Mouse (Mus musculus): ENCODE data around the gene Pnp2.
"Not testable (repeated sequence)": the region's sequence is repeated elsewhere in the genome, so short reads cannot be mapped to it uniquely, and the experiment has no call there.

Gene Pnp2

GRCm38 (mm10) chr14:50955942-50956508 lies at the start of gene Pnp2:
TSS of gene Pnp2 (plus strand) at chr14:50955992.
- DNase-seq (ENCODE audit: low read depth, low spot score): not testable (repeated sequence)

- DNase-seq (ENCODE audit: low read depth, low spot score): no peak
These were observed 47.7 kb upstream of the Pnp2 start for GRCm38 (mm10) chr14:50908126-50908525.

- no peak for DNase-seq (ENCODE audit: low read depth, low spot score)
These were observed 44.4 kb upstream of the Pnp2 start for GRCm38 (mm10) chr14:50911356-50911755.

- not testable (repeated sequence) for DNase-seq (ENCODE audit: low read depth, low spot score)
These were observed 32.4 kb upstream of the Pnp2 start for GRCm38 (mm10) chr14:50923437-50923836.

- peak; percentile 91 for DNase-seq (ENCODE audit: low read depth, low spot score)
These were observed 31.3 kb upstream of the Pnp2 start, which contains the start of the genes Osgep and Apex1 for GRCm38 (mm10) chr14:50924281-50925064. TSS of gene Osgep (minus strand) at chr14:50924893. TSS of gene Apex1 (plus strand) at chr14:50924968.

- DNase-seq (ENCODE audit: low read depth, low spot score): no peak
These were observed 30.5 kb upstream of the Pnp2 start for GRCm38 (mm10) chr14:50925111-50925920.

GRCm38 (mm10) chr14:50927366-50927765 lies 28.4 kb upstream of the Pnp2 start:
- no peak for DNase-seq (ENCODE audit: low read depth, low spot score)

- DNase-seq (ENCODE audit: low read depth, low spot score): no peak
These were observed 25.8 kb upstream of the Pnp2 start for GRCm38 (mm10) chr14:50929951-50930350.

GRCm38 (mm10) chr14:50930377-50930753 lies 25.4 kb upstream of the Pnp2 start:
- DNase-seq (ENCODE audit: low read depth, low spot score): no peak

- DNase-seq (ENCODE audit: low read depth, low spot score): peak; percentile 100
These were observed 24.9 kb upstream of the Pnp2 start, which contains the start of the genes Pip4p1 and Pnp for GRCm38 (mm10) chr14:50930754-50931492. TSS of gene Pip4p1 (minus strand) at chr14:50930856. TSS of gene Pnp (plus strand) at chr14:50931082.

- no peak for DNase-seq (ENCODE audit: low read depth, low spot score)
These were observed 24.2 kb upstream of the Pnp2 start for GRCm38 (mm10) chr14:50931493-50932020.

- DNase-seq (ENCODE audit: low read depth, low spot score): no peak
These were observed 19.1 kb upstream of the Pnp2 start for GRCm38 (mm10) chr14:50936649-50937048.

GRCm38 (mm10) chr14:50938119-50938908 lies 17.5 kb upstream of the Pnp2 start:
- no peak for DNase-seq (ENCODE audit: low read depth, low spot score)

- DNase-seq (ENCODE audit: low read depth, low spot score): no peak
These were observed 16.9 kb upstream of the Pnp2 start for GRCm38 (mm10) chr14:50938940-50939339.

- DNase-seq (ENCODE audit: low read depth, low spot score): no peak
These were observed 11.7 kb upstream of the Pnp2 start, which contains the start of gene Gm49342 for GRCm38 (mm10) chr14:50943932-50944667. TSS of gene Gm49342 (plus strand) at chr14:50944517.

- DNase-seq (ENCODE audit: low read depth, low spot score): not testable (repeated sequence)
These were observed 11.1 kb upstream of the Pnp2 start for GRCm38 (mm10) chr14:50944668-50945033.

- not testable (repeated sequence) for DNase-seq (ENCODE audit: low read depth, low spot score)
These were observed 10.7 kb upstream of the Pnp2 start for GRCm38 (mm10) chr14:50945081-50945480.

- not testable (repeated sequence) for DNase-seq (ENCODE audit: low read depth, low spot score)
These were observed 10.3 kb upstream of the Pnp2 start for GRCm38 (mm10) chr14:50945526-50945925.

GRCm38 (mm10) chr14:50955487-50955886 lies 305 bp upstream of the Pnp2 start:
- no peak for DNase-seq (ENCODE audit: low read depth, low spot score)
